Mouse (Mus musculus) stomach, postnatal 0 days (tissue): ENCODE measurements around the gene Ifitm10.

ENCODE experiments used
- CTCF ChIP-seq: IDR thresholded peaks from 2 replicates; pipeline ENCODE4 v1.5.1; 2016; ENCODE audit warnings: antibody characterized with exemption, low read depth, mild to moderate bottlenecking, moderate library complexity
- EP300 ChIP-seq: optimal IDR thresholded peaks from 2 replicates; pipeline ENCODE3; 2016; ENCODE audit warnings: antibody characterized with exemption

DNA sequence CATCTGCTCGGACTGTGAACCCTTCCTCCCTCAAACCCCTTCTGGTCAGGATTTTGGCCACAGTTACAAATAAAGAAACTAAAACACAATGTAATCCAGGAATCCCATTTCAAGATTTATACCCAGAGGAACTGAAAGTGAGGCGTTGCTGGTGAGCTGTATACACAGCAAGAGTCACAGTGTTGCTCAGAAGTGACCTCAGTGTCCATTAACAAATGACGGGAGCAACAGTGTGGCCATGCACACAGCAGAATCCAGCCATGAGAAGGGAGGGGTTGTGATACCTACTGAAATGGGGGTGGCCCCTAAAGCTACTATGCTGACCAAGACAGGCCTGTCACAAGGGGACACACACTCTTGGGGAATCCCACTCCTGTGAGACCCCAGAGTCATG is 31.3 kb downstream of the Ifitm10 start:
- TF ChIP-seq CTCF = no peak
- no peak for TF ChIP-seq EP300
